Mouse (Mus musculus): ENCODE measurements around the gene Cux2.

- TF ChIP-seq EP300 (IDR thresholded peaks at IDR 0.05; ENCODE audit: low read depth in 1 of 2, low read length in 2 of 2) (no peak), USF1 (IDR thresholded peaks at IDR 0.05; ENCODE audit: low read depth, low read length) (no peak), CTCF (IDR thresholded peaks at IDR 0.05 in 2 of 3, conservative IDR thresholded peaks at IDR 0.05 in 1 of 3; ENCODE audit: control insufficient read depth in 1 of 3, insufficient read depth in 1 of 3, low read depth in 2 of 3, low read length in 3 of 3, poor library complexity in 1 of 3, severe bottlenecking in 1 of 3) (no peak), POLR2A (IDR thresholded peaks at IDR 0.05; ENCODE audit: control insufficient read depth in 1 of 2, insufficient read depth in 1 of 2, low read depth in 1 of 2, low read length in 2 of 2, poor library complexity in 1 of 2) (no peak), NELFE (IDR thresholded peaks at IDR 0.05; ENCODE audit: low read depth, low read length) (no peak), GATA1 (IDR thresholded peaks at IDR 0.05; ENCODE audit: low read depth, low read length) (no peak), RCOR1 (IDR thresholded peaks at IDR 0.05; ENCODE audit: low read depth, low read length) (no peak), MAX (IDR thresholded peaks at IDR 0.05; ENCODE audit: low read length) (no peak), MAFK (IDR thresholded peaks at IDR 0.05; ENCODE audit: borderline replicate concordance, low read depth, low read length) (no peak), SIN3A (IDR thresholded peaks at IDR 0.05; ENCODE audit: low read length) (no peak), ZNF384 (IDR thresholded peaks at IDR 0.05; ENCODE audit: low read depth, low read length) (no peak), UBTF (IDR thresholded peaks at IDR 0.05; ENCODE audit: borderline replicate concordance, insufficient read depth, low read depth, low read length) (no peak), BHLHE40 (IDR thresholded peaks at IDR 0.05; ENCODE audit: borderline replicate concordance, low read depth, low read length) (no peak), POLR2AphosphoS2 (IDR thresholded peaks at IDR 0.05; ENCODE audit: low read length) (no peak)
These were observed 53.2 kb downstream of the Cux2 start for GRCm38 (mm10) chr5:121996701-121997100.
